Mouse (Mus musculus) large intestine, adult 2 months (tissue): ENCODE data around the gene Fgd6. TPM values are rescaled to one million over a fixed set of nuclear protein-coding genes. Genes with fewer than 3 reads are reported as not detected.

Experiments
- DNase-seq: peaks from one replicate; pipeline ENCODE4 v3.0.0-alpha.2; 2012; ENCODE audit warnings: low read depth, low spot score
- WGBS: fragments of 180-500 bp; shearing (Covaris S2); methylation state at CpG from one replicate; pipeline ENCODE4 v1.1.7; 2018; 5-methylcytosine and 5-hydroxymethylcytosine counted together
- polyA plus RNA-seq: library from polyadenylated mRNA; depleted of rRNA; stranded (reverse); fragments of >200 nt; gene quantifications from 2 replicates; pipeline ENCODE4 v1.2.3, GENCODE M21; 2012; rRNA removed

The Fgd6 gene
- polyA plus RNA-seq, 1 experiment, result 3.8 TPM

DNA sequence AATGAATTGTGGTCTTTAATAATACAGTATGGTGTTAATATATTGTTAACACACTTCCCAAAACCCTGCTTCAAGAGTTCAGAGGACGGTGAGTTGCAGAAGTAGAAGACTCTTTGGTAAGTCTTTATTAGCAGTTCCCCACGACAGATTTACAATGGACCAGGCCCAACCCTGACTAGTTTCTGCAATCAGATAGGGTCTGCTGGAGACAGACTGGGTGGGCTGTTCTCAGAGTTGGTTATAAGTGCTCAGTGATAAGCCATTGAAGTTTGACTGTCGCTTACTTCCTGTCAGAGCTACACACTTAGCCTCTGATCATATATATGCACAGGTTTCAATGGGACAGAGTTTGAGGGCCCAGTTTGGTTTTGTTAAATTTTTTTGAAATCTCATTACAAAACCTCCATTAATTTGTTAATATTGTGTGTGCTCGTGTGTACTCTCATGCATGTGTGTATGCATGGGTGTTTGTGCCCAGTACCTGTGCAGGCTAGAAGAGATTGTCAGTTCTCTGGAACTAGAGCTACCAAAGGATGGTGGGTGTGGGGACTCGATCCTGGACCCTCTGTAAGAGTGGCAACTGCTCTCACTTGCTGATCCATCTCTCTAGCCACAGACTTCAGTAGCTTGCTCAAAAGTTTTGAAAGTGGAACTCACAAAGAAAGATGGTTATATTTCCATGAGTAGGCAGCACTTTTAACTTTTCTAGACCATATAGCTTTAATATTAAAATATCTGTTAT is 128.5 kb downstream of the Fgd6 start:
- WGBS, result 78% methylated on average over 5 of the region's 5 CpGs
- DNase-seq, result no peak

DNA sequence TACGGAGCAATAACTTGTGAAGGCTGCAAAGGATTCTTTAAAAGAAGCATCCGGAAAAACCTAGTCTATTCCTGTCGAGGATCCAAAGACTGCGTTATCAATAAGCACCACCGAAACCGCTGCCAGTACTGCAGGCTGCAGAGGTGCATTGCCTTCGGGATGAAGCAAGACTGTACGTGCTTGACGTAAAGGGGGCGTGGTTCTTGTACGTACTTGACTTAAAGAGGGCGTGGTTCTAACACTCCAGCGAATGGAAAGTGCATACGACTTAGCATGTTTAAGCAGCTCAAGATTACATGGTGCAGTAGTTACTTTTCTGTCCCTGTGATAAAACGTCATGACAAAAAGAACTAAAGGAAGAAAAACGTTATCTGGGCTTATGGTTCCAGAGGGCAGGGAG is 129.6 kb downstream of the Fgd6 start:
- DNase-seq, result no peak
- 78% methylated on average over 16 of the region's 16 CpGs for WGBS

DNA sequence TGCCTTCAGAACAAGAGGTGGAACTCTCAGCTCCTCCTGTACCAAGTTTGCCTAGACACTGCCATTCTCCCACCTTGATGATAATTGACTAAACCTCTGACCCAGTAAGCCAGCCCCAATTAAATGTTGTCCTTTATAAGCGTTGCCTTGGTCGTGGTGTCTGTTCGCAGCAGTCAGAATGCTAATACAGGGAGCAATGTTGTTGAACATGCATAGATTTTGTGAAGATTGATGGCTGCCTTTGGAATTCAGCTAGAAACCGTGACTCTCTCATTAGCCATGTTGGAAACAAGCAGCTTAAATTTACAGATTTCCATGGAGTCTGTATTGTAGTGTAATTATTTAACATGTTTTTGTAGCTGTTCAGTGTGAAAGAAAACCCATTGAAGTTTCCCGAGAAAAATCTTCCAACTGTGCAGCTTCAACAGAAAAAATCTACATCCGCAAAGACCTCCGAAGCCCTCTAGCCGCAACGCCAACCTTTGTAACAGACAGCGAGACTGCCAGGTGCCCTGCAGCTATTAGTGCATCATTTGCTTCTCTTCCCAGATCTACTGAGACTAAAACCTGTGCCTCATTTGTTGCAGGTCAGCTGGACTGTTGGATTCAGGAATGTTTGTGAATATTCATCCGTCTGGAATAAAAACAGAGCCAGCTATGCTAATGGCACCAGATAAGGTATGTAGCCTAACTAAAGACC is 131.4 kb downstream of the Fgd6 start:
- 93% methylated on average over 11 of the region's 11 CpGs for WGBS

DNA sequence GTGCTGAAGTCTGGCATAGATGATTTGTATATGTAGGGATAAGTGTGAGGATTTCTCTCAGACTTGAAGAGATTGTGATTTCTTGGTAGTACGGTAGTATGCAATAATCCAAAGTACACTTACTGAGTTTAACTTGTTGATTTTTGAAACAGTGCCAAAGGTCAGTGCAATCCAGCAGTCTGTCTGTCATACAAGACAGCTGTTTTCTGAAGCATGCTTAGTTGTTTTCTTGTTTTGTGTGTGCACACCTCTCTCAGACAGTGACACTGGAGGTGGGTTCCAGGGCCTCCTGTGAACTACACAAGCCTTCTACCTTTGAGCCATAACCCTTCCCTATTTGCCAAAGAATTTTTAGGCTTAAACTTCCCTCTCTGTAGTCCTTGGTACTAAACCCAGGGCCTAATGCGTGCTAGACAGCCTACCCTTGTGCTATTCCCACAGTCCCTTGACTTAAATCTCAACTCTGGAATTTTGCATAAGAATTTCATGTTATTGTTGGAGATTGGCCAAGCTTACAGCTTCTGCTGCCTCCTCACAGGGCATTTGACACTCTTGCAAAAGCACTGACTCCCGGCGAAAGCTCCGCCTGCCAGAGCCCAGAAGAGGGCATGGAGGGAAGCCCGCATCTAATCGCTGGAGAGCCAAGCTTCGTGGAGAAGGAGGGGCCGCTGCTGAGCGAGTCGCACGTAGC is 135.8 kb downstream of the Fgd6 start:
- 71% methylated on average over 12 of the region's 12 CpGs for WGBS
- no peak for DNase-seq

More for the DNA sequence above, 131.4 kb downstream of the Fgd6 start:
- no peak for DNase-seq

DNA sequence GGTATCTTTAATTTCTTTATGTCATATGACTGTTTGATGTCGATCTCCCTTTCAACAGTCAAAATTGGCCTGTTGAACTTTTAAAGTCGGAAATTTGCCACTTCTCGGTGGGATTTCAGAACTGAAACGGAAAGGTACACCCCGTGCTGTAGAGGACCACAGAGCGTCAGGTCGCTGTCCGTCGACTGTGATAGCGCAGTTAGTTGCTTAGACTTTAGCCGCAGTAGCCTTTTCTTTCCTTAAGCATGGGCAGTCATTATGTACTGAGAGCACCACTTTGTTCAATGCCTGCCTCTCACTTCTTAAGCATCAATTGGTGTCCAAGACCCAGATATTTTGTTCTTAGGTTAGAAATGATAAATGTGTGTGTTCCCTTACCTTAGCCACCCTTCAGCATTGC is 136.3 kb downstream of the Fgd6 start:
- no peak for DNase-seq
- WGBS, result 83% methylated on average over 11 of the region's 11 CpGs

- 90% methylated on average over 6 of the region's 6 CpGs for WGBS
- no peak for DNase-seq
These were observed 136.9 kb downstream of the Fgd6 start for GRCm38 (mm10) chr10:94172706-94173105.

- WGBS, result 74% methylated on average over 7 of the region's 7 CpGs
- no peak for DNase-seq
These were observed 138.9 kb downstream of the Fgd6 start for GRCm38 (mm10) chr10:94174652-94175051.

DNA sequence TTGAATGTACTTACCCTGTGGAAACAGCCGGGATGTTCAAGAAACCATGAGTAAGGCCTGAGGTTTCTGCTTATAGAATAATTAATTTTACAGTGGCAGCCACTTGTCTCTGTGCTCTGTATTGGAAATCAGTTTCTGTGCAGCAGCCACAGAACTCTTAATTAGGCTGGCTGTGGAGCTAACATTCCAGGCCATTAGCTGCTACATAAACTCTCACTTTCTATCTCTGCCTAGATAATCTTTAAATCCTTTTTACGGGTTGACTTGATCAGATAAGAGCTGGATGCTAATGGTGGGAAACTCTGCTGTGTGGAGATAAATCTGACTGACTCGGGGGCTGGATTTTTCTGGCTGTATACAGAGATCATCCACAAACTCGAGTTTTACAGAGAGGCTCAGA is 147.4 kb downstream of the Fgd6 start:
- no peak for DNase-seq
- 51% methylated on average over 4 of the region's 4 CpGs for WGBS

Other genes with a start within 250 kb of the Fgd6 start
- 0.05 and 0.16 TPM in 2 replicates for gene Usp44, start 204.4 kb upstream of the Fgd6 start, polyA plus RNA-seq
- gene Metap2, start 138.9 kb upstream of the Fgd6 start, polyA plus RNA-seq, result 30.6 and 33.9 TPM in 2 replicates
- gene Vezt, start 184 bp upstream of the Fgd6 start, polyA plus RNA-seq, result 7.4 and 11.0 TPM in 2 replicates
- 3.6 and 5.0 TPM in 2 replicates for gene Nr2c1, start 112.0 kb downstream of the Fgd6 start, polyA plus RNA-seq
- gene Ndufa12, start 162.7 kb downstream of the Fgd6 start, polyA plus RNA-seq, result 100 and 102 TPM in 2 replicates